Mouse (Mus musculus) hindbrain, embryonic 15.5 days (tissue): ENCODE data around the gene Cdh3. TPM values are rescaled to one million over a fixed set of nuclear protein-coding genes. Genes with fewer than 3 reads are reported as not detected.
A peak's percentile ranks its signal among the peaks of the same experiment; 100 is the strongest.
"Not testable (repeated sequence)": the region's sequence is repeated elsewhere in the genome, so short reads cannot be mapped to it uniquely, and the experiment has no call there.

Experiments
- ATAC-seq: fragments of 200-750 bp; cut with Nextera tagmentation; 2 replicates; pipeline ENCODE4 v1.8.0; 2017; ENCODE audit warnings: low read depth, moderate number of reproducible peaks, moderate TSS enrichment; ENCODE audit not compliant: low FRiP score
- H3K27ac ChIP-seq: fragments of 300-500 bp; sonication (generic); replicated peaks from 2 replicates; pipeline ENCODE4 v1.5.1; 2015; ENCODE audit warnings: mild to moderate bottlenecking, inconsistent platforms
- H3K27me3 ChIP-seq: fragments of 300-500 bp; sonication (generic); 2 replicates; pipeline ENCODE4 v1.6.1; 2015; ENCODE audit warnings: control low read depth, inconsistent platforms
- H3K36me3 ChIP-seq: fragments of 300-500 bp; sonication (generic); 2 replicates; pipeline ENCODE4 v1.6.1; 2015; ENCODE audit warnings: control low read depth, inconsistent platforms
- H3K4me1 ChIP-seq: fragments of 300-500 bp; sonication (generic); replicated peaks from 2 replicates; pipeline ENCODE4 v1.6.1; 2015; ENCODE audit warnings: control low read depth, inconsistent platforms
- H3K4me2 ChIP-seq: fragments of 300-500 bp; sonication (generic); 2 replicates; pipeline ENCODE4 v1.6.1; 2015; ENCODE audit warnings: moderate library complexity, mild to moderate bottlenecking, inconsistent platforms
- H3K4me3 ChIP-seq: fragments of 300-500 bp; sonication (generic); 2 replicates; pipeline ENCODE4 v1.5.1; 2015; ENCODE audit warnings: mild to moderate bottlenecking, inconsistent platforms
- H3K9ac ChIP-seq: fragments of 300-500 bp; sonication (generic); 2 replicates; pipeline ENCODE4 v1.6.1; 2015; ENCODE audit warnings: inconsistent platforms
- H3K9me3 ChIP-seq: fragments of 300-500 bp; sonication (generic); 2 replicates; pipeline ENCODE4 v1.6.1; 2016; ENCODE audit warnings: control low read depth, inconsistent platforms
- WGBS: fragments of 180-500 bp; shearing (Covaris S2); methylation state at CpG from one replicate; pipeline ENCODE4 v1.1.7; 2015; 5-methylcytosine and 5-hydroxymethylcytosine counted together
- polyA plus RNA-seq: library from polyadenylated mRNA; unstranded; fragments of >200 nt; fragmentation: Nextera tagmentation; extraction: Ambion mirVana; gene quantifications from 2 replicates; pipeline ENCODE4 v1.2.1, GENCODE M21; 2015

Cdh3 gene
- polyA plus RNA-seq, 1 experiment from 2014 or later: 4.8 TPM

DNA sequence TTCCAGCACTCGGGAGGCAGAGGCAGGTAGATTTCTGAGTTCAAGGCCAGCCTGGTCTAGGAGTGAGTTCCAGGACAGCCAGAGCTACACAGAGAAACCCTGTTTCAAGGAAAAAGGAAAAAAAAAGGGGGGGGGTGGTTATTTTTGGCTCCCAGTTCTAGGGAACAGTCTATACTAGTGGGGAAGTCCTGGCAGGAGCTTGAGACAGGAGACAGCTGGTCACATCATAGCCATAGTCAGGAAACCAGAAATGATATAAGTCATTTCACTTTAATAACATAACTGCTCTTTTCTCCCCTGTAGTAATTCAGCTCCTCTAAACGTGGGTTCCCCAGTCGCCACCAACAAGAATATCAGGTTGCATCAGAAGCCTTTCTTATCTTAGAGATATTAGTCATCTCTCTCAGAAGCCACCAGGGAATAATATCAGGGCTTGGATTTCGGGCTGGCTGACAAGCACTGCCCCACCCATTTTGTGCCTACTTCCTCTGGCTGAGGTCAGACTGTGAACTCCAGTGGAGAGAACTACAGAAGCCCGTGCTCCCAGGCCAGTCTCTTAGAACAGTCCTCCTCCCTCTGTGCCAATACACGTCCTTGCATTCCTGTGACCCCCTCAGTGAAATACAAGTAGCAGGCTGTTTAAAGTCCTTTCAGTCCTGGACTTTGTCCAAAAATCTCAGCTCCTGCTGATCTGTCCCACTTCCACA, 66.3 kb downstream of the Cdh3 start:
- Histone ChIP-seq H3K36me3 (no peaks in the 10 kb centered on the region), H3K4me2 (no peak overlapping the region), H3K9me3 (no peaks in the 10 kb centered on the region), H3K27me3 (no peaks in the 10 kb centered on the region), H3K27ac (no peak overlapping the region), H3K9ac (no peak overlapping the region), H3K4me1 (no peaks in the 10 kb centered on the region), H3K4me3 (no peak overlapping the region)
- WGBS: 44% methylated on average over 6 of the region's 6 CpGs
- 0 out of 2 replicates have a peak, but pooled peaks have one; percentile 27 for ATAC-seq

DNA sequence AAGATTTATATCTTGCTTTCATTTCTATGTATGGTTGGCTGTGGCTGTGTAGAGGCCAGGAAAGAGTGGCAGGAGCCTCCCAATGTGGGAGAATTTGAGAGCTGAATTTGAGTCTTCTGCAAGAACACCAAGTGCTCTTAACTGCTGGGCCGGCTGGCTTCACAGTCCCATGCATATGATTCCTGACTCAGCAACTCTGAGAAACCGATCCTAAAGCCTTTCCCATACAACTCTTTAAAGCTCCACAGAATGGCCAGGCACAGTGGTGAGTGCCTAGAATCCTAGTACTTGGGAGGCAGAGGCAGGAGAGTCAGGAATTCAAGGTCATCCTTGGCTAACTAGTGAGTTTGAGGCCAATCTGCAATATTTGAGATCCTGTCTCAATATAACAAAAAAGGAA, 68.8 kb downstream of the Cdh3 start:
- Histone ChIP-seq H3K36me3 (no peaks in the 10 kb centered on the region), H3K4me2 (no peak overlapping the region), H3K9ac (no peak overlapping the region), H3K27ac (no peak overlapping the region), H3K4me3 (no peak overlapping the region), H3K9me3 (no peaks in the 10 kb centered on the region), H3K27me3 (no peaks in the 10 kb centered on the region), H3K4me1 (no peaks in the 10 kb centered on the region)
- 71% methylated on average over 2 of the region's 2 CpGs for whole genome bisulfite sequencing
- no peak for ATAC-seq

DNA sequence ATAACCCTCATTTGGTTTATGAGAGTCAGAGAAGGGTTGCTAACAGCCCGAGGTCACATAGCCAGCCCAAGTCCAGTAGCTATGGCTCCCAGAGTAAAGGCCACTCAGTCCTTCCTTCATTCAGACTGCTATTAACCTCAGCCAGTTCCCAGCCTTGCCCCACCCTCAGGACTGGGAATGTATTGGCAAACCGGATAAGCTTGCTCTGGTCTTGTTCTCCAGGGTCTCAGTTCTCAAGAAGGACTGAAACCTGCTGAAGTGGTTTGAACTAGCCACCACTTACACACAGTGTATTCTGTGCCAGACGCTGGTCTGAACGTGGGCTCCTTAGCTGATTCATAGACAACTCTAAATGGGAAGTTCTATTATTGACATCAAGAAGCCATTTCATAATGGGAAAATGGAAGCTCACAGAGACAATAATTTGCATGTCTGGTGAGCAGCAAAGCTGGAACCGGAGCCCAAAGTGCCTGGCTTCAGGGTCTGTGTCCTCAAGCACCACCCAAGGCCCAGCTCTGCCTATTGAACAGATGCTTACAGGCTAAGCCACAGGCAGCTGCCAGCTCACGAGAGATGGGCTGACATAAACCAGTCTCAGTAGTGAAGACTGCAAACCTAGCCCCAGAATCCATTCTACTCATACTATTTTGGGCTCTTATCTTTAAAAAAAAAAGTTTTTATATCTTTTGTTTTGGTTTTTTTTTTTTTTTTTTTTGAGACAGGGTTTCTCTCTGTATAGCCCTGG, 70.8 kb downstream of the Cdh3 start:
- no peak overlapping the region for H3K9ac ChIP-seq
- H3K36me3 ChIP-seq: no peaks in the 10 kb centered on the region
- no peaks in the 10 kb centered on the region for H3K4me1 ChIP-seq
- no peak overlapping the region for H3K4me2 ChIP-seq
- no peaks in the 10 kb centered on the region for H3K9me3 ChIP-seq
- no peak overlapping the region for H3K27ac ChIP-seq
- H3K4me3 ChIP-seq: no peak overlapping the region
- 77% methylated on average over 6 of the region's 6 CpGs for WGBS
- ATAC-seq: no peak
- no peaks in the 10 kb centered on the region for H3K27me3 ChIP-seq

DNA sequence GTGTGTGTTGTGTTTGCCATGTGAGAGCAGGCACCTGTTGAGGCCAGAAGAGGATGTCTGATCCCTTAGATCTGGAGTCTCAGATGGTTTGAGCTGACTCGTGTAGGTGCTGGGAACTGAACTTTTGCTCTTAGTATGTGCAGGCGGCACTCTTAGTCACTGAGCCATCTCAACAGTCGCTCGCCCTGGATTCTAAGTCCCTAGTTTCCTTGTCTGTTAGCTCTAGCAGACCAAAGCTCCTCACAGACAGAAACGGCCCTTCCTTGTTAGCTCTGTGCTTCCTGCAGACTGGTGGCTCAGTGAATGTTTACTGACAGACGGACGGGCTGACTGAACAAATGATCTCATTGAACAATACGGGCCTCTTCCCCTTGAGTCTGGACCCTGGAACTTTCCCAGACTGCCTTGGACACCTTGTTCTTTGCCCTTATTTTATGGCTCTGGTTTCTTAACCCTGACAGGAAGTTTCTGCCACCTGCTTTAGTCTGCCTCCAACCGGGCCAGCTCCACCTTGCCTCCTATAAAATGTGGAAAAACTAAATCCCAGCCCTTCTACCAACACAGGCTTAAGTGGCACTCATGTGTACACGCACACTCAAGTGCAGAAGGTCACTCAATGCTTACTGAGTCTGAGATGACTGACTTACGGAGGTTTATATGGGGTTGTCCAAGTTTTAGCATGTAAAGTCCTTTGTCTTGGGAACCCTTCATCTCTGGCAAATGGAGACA, 74.4 kb downstream of the Cdh3 start:
- H3K36me3 ChIP-seq: no peaks in the 10 kb centered on the region

DNA sequence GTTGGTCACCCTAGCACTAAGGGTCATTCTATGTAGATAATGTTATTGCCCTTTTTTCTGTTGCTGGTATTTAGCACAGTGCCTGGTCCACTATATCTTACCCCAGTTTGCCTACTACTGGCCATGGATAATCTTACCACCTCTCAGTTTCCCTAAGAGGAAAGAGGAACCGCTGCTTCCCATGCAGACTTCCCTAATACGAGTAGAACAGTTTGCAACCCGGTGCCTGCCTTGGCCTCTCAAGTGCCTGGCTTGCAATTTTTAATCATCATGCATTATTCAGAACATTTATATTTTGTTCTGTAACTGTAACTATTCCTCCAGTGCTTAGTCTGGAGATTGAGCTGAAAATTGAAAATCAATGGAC, 75.0 kb downstream of the Cdh3 start:
- Histone ChIP-seq H3K4me3 (no peak overlapping the region), H3K27me3 (no peaks in the 10 kb centered on the region), H3K9ac (no peak overlapping the region), H3K4me2 (no peak overlapping the region), H3K36me3 (no peaks in the 10 kb centered on the region), H3K27ac (no peak overlapping the region), H3K9me3 (no peaks in the 10 kb centered on the region), H3K4me1 (no peaks in the 10 kb centered on the region)
- WGBS: 88% methylated on average over 3 of the region's 3 CpGs
- ATAC-seq: no peak

More for the DNA sequence above, 74.4 kb downstream of the Cdh3 start:
- no peaks in the 10 kb centered on the region for H3K27me3 ChIP-seq
- ATAC-seq: no peak
- H3K9ac ChIP-seq: no peak overlapping the region
- H3K27ac ChIP-seq: no peak overlapping the region
- 82% methylated on average over 11 of the region's 11 CpGs for WGBS
- no peak overlapping the region for H3K4me2 ChIP-seq
- no peak overlapping the region for H3K4me3 ChIP-seq
- H3K4me1 ChIP-seq: no peaks in the 10 kb centered on the region
- no peaks in the 10 kb centered on the region for H3K9me3 ChIP-seq

DNA sequence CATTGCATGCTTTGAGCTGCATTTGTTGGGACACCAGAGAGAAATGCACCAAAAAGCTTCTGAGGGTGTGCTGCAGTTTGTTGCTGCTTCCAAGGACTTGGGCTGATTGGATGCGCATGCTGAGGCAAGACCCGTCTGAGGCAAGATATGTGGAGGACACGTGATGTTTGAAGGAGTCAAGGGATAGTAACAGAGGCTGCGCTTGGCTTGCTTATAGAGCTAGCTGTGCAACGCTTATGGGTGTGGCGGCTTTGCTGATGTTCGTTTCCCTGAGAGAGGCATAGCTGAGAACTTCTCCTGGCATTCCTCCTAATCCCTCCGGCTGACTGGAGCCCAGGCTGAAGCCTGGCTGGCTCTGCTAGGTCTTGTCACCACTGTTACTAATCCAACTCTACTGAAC, 76.2 kb downstream of the Cdh3 start:
- Histone ChIP-seq H3K27ac (no peak overlapping the region), H3K4me1 (no peaks in the 10 kb centered on the region), H3K27me3 (no peaks in the 10 kb centered on the region), H3K4me2 (no peak overlapping the region), H3K36me3 (no peaks in the 10 kb centered on the region), H3K9ac (no peak overlapping the region), H3K4me3 (no peak overlapping the region), H3K9me3 (no peaks in the 10 kb centered on the region)
- no peak for ATAC-seq
- WGBS: 80% methylated on average over 8 of the region's 8 CpGs

DNA sequence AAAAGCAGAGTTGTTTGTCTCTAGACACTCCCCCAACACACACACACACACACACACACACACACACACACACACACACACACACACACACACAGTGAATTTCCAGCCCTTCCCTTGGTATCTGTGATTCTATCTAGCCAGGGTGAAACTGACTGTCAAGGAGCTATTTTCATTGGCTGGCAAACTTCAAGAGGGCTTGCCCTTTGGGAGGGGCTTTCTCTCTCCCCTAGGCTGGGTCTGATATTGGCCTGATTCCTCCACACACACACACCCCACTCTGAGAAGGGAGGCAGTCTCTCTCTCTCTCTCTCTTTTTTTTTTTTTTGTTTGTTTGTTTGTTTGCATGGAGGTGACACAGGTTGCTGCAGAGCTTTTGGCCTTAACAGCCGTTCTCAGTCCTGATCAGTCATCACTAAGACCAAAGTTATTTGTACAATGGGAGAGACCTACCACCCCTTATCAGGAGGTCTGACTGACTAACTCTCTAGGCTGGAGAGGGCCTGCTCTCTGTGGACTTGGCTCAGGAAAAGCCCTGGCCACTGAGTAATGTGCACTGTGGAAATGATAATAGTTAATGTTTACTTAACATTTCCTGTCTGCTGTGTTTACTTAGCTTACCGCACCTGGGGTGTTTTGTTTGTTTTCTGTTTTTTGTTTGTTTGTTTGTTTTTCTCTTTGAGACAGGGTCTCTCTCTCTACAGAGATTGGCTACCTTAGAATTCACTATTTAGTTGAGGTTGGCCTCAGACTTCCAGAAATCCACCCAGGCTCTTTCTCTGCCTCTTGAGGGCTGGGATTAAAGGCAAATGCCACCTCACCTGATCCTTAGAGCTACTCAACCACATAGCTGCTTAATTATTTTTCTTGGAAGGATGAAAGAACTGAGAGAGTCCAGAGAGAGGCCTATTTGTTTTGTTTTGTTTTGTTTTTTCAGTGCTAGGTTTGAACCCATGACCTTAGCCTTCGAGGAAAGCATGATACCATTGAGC, 78.0 kb downstream of the Cdh3 start:
- no peaks in the 10 kb centered on the region for H3K4me1 ChIP-seq
- no peak for ATAC-seq
- H3K9me3 ChIP-seq: no peaks in the 10 kb centered on the region
- H3K9ac ChIP-seq: no peak overlapping the region
- no peak overlapping the region for H3K27ac ChIP-seq
- no peaks in the 10 kb centered on the region for H3K27me3 ChIP-seq
- no peak overlapping the region for H3K4me3 ChIP-seq
- no peaks in the 10 kb centered on the region for H3K36me3 ChIP-seq
- no peak overlapping the region for H3K4me2 ChIP-seq
- 74% methylated on average over 3 of the region's 3 CpGs for WGBS

DNA sequence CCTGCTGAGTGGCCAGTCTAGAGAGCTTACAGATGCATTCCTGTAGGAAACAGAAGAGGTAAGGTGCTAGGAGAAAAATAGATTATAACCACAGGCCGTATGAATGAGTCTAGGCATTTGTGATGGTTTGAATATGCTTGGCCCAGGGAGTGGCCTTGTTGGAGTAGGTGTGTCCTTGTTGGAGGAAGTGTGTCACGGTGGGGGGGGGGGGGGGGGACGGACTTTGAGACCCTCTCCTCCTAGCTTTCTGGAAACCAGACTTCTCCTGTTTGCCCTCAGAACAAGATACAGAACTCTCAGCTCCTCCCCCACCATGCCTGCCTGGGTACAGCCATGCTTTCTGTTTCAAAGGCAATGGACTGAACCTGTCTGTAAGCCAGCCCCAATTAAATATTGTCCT, 81.8 kb downstream of the Cdh3 start:
- Histone ChIP-seq H3K27ac (no peak overlapping the region), H3K4me2 (no peak overlapping the region), H3K36me3 (no peaks in the 10 kb centered on the region), H3K4me1 (no peaks in the 10 kb centered on the region), H3K27me3 (no peaks in the 10 kb centered on the region), H3K9ac (no peak overlapping the region), H3K4me3 (no peak overlapping the region), H3K9me3 (no peaks in the 10 kb centered on the region)
- WGBS: 67% methylated on average over 3 of the region's 3 CpGs
- ATAC-seq: no peak

DNA sequence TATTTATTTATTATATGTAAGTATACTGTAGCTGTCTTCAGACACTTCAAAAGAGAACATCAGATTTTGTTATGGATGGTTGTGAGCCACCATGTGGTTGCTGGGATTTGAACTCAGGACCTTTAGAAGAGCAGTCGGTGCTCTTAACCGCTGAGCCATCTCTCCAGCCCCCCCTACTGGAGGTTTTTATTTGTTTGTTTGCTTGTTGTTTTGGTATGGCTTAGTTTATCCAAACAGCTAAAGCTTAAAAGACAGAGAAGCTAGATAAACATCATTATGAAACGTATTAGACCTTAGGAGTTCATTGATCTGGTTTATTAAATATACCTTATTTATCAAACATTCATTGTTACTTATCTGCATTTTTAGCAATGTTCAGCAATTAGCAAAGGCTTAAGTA, 84.9 kb downstream of the Cdh3 start:
- not testable (repeated sequence) for H3K27me3 ChIP-seq, H3K9me3 ChIP-seq, H3K4me1 ChIP-seq, H3K27ac ChIP-seq, H3K4me3 ChIP-seq, ATAC-seq, H3K4me2 ChIP-seq, H3K36me3 ChIP-seq, H3K9ac ChIP-seq
- 92% methylated on average over 3 of the region's 3 CpGs for WGBS

DNA sequence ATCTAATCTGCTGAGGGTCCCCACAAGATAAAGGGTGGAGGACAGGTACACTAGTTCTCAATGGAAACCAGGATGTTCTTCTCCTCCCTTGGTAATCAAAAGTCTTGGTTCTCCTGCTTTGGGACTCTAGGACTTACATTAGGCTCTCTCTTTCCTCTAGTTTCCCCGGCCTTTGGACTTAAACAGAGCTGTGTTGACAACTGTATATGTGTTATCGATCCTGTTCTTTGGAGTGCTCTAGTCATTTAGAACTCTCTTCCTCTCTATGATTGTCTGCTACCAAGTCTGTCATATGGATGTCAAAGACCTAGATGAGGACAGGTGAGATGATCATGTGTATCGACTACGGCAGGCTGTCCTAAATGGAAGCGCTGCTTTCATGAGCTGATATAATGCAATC, 86.4 kb downstream of the Cdh3 start:
- Histone ChIP-seq H3K9ac (no peak overlapping the region), H3K9me3 (no peaks in the 10 kb centered on the region), H3K4me3 (no peak overlapping the region), H3K4me1 (no peaks in the 10 kb centered on the region), H3K27me3 (peaks cover 9% of the 10 kb centered on the region), H3K4me2 (no peak overlapping the region), H3K36me3 (no peaks in the 10 kb centered on the region), H3K27ac (no peak overlapping the region)
- WGBS: 97% methylated on average over 5 of the region's 5 CpGs
- no peak for ATAC-seq

DNA sequence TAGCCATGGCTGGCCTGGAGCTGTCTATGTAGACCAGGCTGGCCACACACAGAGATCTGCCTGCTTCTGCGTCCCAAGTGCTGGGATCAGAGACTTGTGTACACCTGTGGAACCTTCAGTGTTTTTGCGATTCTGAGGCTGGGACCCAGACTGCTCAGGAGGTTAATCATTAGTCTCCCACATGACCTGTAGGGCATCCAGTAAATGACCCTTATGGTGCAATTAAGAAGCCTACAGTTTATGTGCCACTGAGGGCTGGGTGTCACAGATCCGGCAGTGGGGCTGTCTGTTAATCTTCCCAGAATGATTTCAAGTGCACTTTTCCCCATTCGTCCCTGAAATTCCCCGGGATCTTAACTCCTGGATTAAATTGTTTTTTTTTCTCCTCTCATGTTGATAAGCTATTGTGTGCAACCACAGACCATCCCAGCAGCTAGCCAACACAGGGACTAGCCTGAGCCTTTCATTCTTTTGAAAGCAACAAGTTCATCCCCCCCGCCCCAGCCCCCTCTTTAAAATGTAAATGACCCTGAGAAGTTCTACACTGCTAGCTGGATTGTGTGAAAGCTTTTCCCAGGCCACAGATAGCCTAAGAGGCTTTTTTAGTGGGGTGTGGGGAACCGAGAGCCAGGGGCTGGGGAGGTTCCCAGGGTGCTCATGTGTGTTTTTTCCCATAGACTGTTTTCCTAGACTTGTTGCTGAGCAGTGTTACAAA, 88.7 kb downstream of the Cdh3 start:
- no peak for ATAC-seq
- H3K9me3 ChIP-seq: no peaks in the 10 kb centered on the region
- no peak overlapping the region for H3K4me2 ChIP-seq
- 28% methylated on average over 7 of the region's 7 CpGs for WGBS
- no peak overlapping the region for H3K9ac ChIP-seq
- H3K4me1 ChIP-seq: peaks cover 16% of the 10 kb centered on the region
- H3K36me3 ChIP-seq: no peaks in the 10 kb centered on the region
- H3K27me3 ChIP-seq: peaks cover 32% of the 10 kb centered on the region
- no peak overlapping the region for H3K4me3 ChIP-seq
- H3K27ac ChIP-seq: no peak overlapping the region
